Mouse (Mus musculus) midbrain, postnatal 0 days (tissue): ENCODE measurements around the gene Snx33. TPM values are rescaled to one million over a fixed set of nuclear protein-coding genes. Genes with fewer than 3 reads are reported as not detected.
"Not testable (repeated sequence)": the region's sequence is repeated elsewhere in the genome, so short reads cannot be mapped to it uniquely, and the experiment has no call there.

ENCODE experiments used
- ATAC-seq: fragments of 200-750 bp; cut with Nextera tagmentation; 2 replicates; pipeline ENCODE4 v1.8.0; 2017; ENCODE audit warnings: moderate number of reproducible peaks, mild to moderate bottlenecking, moderate TSS enrichment, moderate library complexity; ENCODE audit not compliant: low FRiP score
- DNase-seq: peaks from one replicate; pipeline ENCODE4 v3.0.0-alpha.2; 2015; ENCODE audit warnings: low spot score
- H3K27ac ChIP-seq: fragments of 300-500 bp; sonication (generic); 2 replicates; pipeline ENCODE4 v1.5.1; 2014; ENCODE audit warnings: low read depth, mild to moderate bottlenecking, low read length, mixed read lengths
- H3K27me3 ChIP-seq: fragments of 300-500 bp; sonication (generic); 2 replicates; pipeline ENCODE4 v1.6.1; 2014; ENCODE audit warnings: low read length, control low read depth, mixed read lengths; ENCODE audit not compliant: insufficient read depth
- H3K36me3 ChIP-seq: fragments of 300-500 bp; sonication (generic); 2 replicates; pipeline ENCODE4 v1.6.1; 2014; ENCODE audit warnings: low read length, control low read depth, mixed read lengths; ENCODE audit not compliant: insufficient read depth
- H3K4me1 ChIP-seq: fragments of 300-500 bp; sonication (generic); 2 replicates; pipeline ENCODE4 v1.6.1; 2014; ENCODE audit warnings: mild to moderate bottlenecking, control low read depth, antibody characterized with exemption, low read length, mixed read lengths; ENCODE audit not compliant: insufficient read depth
- H3K4me2 ChIP-seq: fragments of 300-500 bp; sonication (generic); 2 replicates; pipeline ENCODE4 v1.6.1; 2014; ENCODE audit warnings: low read depth, mild to moderate bottlenecking, low read length, mixed read lengths; ENCODE audit not compliant: poor library complexity, severe bottlenecking
- H3K4me3 ChIP-seq: fragments of 300-500 bp; sonication (generic); 2 replicates; pipeline ENCODE4 v1.5.1; 2014; ENCODE audit warnings: low read depth, mild to moderate bottlenecking, low read length, moderate library complexity
- H3K9ac ChIP-seq: fragments of 300-500 bp; sonication (generic); replicated peaks from 2 replicates; pipeline ENCODE4 v1.6.1; 2014; ENCODE audit warnings: mild to moderate bottlenecking, low read length, moderate library complexity, mixed read lengths; ENCODE audit not compliant: poor library complexity, severe bottlenecking
- H3K9me3 ChIP-seq: fragments of 300-500 bp; sonication (generic); 2 replicates; pipeline ENCODE4 v1.6.1; 2016; ENCODE audit warnings: low read length, control low read depth
- CTCF ChIP-seq: IDR thresholded peaks from 2 replicates; pipeline ENCODE4 v1.5.1; 2016; ENCODE audit warnings: antibody characterized with exemption, mild to moderate bottlenecking
- WGBS: fragments of 180-500 bp; shearing (Covaris S2); extraction: QIAGEN DNeasy Blood & Tissue Kit; methylation state at CpG from one replicate; pipeline ENCODE4 v1.1.7; 2014; 5-methylcytosine and 5-hydroxymethylcytosine counted together
- polyA plus RNA-seq: library from polyadenylated mRNA; unstranded; fragments of >200 nt; fragmentation: Nextera tagmentation; extraction: Ambion mirVana; gene quantifications from 2 replicates; pipeline ENCODE4 v1.2.1, GENCODE M21; 2015
- total RNA-seq: library from RNA; depleted of rRNA; stranded (reverse); fragments of >200 nt; gene quantifications from 2 replicates; pipeline ENCODE4 v1.2.3, GENCODE M21; 2014

Gene Snx33
- total and polyA plus RNA-seq, 2 experiments from 2014 or later: 1.6 to 7.3 TPM

DNA sequence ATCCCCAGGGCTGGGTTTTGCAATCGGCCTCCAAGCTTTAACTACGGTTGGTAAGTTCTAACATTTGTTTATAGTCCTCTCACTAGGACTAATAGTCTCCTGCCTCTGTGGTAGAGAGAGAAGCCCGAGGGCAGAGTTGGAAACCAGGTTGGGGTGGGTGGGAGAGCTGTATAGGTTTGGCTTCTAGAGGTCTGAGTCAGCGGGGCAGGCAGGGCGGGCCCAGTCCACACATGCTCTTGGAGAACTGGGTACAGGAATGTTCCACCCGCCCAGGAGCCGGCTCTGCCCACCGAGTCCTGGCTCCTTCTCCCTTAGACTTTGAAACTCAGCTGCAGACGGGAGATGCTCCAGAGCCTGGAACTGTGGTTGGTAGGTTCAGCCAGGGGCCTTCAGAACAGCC, 14.2 kb downstream of the Snx33 start:
- Histone ChIP-seq H3K27me3 (no peaks in the 10 kb centered on the region), H3K36me3 (no peaks in the 10 kb centered on the region), H3K4me2 (no peak overlapping the region), H3K9me3 (no peaks in the 10 kb centered on the region), H3K9ac (no peak overlapping the region), H3K4me1 (no peaks in the 10 kb centered on the region), H3K4me3 (no peak overlapping the region), H3K27ac (no peak overlapping the region)
- ATAC-seq (no peak), DNase-seq (no peak)
- TF ChIP-seq CTCF: no peak
- WGBS: 91% methylated on average over 9 of the region's 9 CpGs

DNA sequence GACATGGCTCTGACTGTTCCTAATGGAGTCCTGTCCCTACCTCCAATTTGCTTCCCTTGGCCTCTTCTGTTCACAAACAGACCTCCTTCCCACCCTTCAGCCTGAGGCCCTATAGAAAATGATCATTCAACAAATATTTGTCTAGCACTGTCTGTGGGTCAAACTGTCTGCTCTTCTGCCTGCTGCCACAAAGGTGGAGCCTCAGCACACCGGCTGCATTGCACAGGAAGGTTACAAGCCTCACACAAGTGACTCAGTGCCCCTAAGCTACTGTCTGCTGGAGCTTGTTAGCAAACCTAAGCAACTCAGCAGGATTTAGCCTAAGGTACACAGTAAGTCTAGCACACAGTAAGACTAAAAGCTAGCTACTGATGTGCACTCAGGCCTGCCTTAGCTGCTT, 17.2 kb downstream of the Snx33 start:
- no peak for TF ChIP-seq CTCF
- Histone ChIP-seq H3K4me3 (no peak overlapping the region), H3K9ac (no peak overlapping the region), H3K4me1 (no peaks in the 10 kb centered on the region), H3K9me3 (no peaks in the 10 kb centered on the region), H3K27ac (no peak overlapping the region), H3K27me3 (no peaks in the 10 kb centered on the region), H3K4me2 (no peak overlapping the region), H3K36me3 (no peaks in the 10 kb centered on the region)
- 56% methylated on average over 1 of the region's 1 CpGs for WGBS
- DNase-seq (no peak), ATAC-seq (no peak)

DNA sequence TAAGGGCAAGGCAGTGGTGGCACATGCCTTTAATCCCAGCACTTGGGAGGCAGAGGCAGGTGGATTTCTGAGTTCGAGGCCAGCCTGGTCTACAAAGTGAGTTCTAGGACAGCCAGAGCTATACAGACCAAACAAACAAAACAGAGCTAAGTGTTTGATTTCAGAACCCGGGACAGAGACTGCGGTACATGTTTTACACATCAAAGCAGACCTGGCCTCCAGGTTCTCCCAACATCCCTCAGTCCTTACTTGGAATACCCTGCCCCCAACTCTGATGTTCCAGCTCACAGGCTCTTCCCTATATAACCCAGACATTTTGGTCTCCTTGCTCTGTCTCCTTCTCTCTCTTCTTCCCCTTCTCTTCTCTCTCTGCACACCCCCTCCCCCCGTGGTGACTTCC, 18.2 kb downstream of the Snx33 start:
- WGBS: 54% methylated on average over 4 of the region's 4 CpGs
- H3K9me3 ChIP-seq, H3K9ac ChIP-seq, H3K27ac ChIP-seq, ATAC-seq, H3K4me1 ChIP-seq, H3K36me3 ChIP-seq, H3K27me3 ChIP-seq, DNase-seq, H3K4me2 ChIP-seq, H3K4me3 ChIP-seq: not testable (repeated sequence)

DNA sequence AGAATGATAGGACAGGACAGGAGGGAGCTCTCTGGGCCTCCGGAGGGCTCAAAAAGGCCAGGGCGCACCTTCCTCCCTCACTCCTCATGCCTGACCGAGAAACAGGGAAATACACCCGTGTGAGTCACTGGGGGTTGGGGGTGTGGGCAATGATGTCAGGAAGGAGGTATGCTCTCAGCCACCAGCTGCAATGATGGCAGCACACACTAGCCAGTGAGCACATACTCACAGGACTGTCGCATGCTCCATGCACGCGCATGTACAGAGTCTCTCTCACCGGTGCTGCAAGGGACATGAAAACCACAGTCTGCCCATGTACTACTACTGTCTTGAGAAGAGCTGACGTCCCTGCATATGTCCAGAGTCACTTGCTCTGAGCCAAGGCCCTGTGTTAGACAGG, 20.6 kb downstream of the Snx33 start:
- no peak overlapping the region for H3K9ac ChIP-seq

DNA sequence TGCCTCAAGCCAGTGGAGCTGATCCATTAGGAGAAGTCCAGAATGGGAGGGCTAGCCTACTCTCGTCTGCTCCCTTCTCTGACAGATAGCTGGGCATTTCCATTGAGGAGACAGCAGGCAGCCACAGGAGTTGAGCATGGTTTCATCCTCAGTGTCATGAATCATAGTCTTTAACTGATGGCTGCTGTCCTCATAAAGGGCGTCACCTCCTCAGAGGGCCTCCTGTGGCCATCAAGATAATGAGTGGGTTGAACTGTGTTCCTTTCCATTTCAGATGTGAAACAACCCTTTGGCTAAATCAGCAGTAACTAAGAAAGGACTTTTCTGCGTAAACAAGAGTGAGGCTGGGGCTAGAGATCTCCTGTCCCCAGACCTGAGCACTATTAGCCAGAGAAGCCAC, 24.5 kb downstream of the Snx33 start:
- no peak overlapping the region for H3K27ac ChIP-seq
- DNase-seq: no peak
- no peaks in the 10 kb centered on the region for H3K4me1 ChIP-seq
- no peak for ATAC-seq
- no peaks in the 10 kb centered on the region for H3K36me3 ChIP-seq
- no peaks in the 10 kb centered on the region for H3K9me3 ChIP-seq
- 87% methylated on average over 3 of the region's 3 CpGs for WGBS
- TF ChIP-seq CTCF: no peak
- H3K9ac ChIP-seq: no peak overlapping the region
- H3K27me3 ChIP-seq: no peaks in the 10 kb centered on the region
- H3K4me2 ChIP-seq: no peak overlapping the region
- H3K4me3 ChIP-seq: no peak overlapping the region

More for the DNA sequence above, 20.6 kb downstream of the Snx33 start:
- no peaks in the 10 kb centered on the region for H3K9me3 ChIP-seq
- no peaks in the 10 kb centered on the region for H3K27me3 ChIP-seq
- H3K4me1 ChIP-seq: no peaks in the 10 kb centered on the region
- ATAC-seq: no peak
- no peak overlapping the region for H3K4me2 ChIP-seq
- H3K27ac ChIP-seq: no peak overlapping the region
- TF ChIP-seq CTCF: no peak
- no peak for DNase-seq
- 89% methylated on average over 9 of the region's 9 CpGs for WGBS
- no peaks in the 10 kb centered on the region for H3K36me3 ChIP-seq
- no peak overlapping the region for H3K4me3 ChIP-seq

DNA sequence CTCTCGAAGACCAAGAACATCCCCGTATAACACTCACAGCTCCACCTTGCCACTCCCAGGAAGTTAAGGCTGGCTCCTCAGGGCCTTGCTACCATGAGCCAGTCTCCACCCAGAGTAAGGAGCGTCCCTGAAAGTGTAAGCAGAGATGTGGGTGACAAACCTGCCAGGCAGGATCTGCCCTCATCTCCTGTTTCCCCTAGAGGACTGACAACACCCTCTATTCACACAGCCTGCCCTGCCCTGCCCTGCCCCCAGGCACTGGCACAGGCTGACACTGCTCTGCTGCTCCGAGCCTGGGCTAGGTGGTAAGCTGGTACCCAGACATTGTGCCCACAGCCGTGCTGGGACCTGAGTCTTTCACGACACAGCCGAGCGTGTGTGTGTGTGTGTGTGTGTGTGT, 27.0 kb downstream of the Snx33 start:
- 73% methylated on average over 8 of the region's 8 CpGs for WGBS
- no peak for ATAC-seq
- Histone ChIP-seq H3K4me3 (no peak overlapping the region), H3K9me3 (no peaks in the 10 kb centered on the region), H3K9ac (no peak overlapping the region), H3K4me2 (no peak overlapping the region), H3K27ac (no peak overlapping the region), H3K36me3 (no peaks in the 10 kb centered on the region), H3K4me1 (no peaks in the 10 kb centered on the region), H3K27me3 (no peaks in the 10 kb centered on the region)
- no peak for TF ChIP-seq CTCF
- DNase-seq: no peak

- H3K36me3 ChIP-seq: no peaks in the 10 kb centered on the region
- H3K4me1 ChIP-seq: no peaks in the 10 kb centered on the region
- no peak for DNase-seq
- TF ChIP-seq CTCF: no peak
- no peak overlapping the region for H3K4me2 ChIP-seq
- no peak overlapping the region for H3K9ac ChIP-seq
- H3K27me3 ChIP-seq: no peaks in the 10 kb centered on the region
- WGBS: 69% methylated on average over 9 of the region's 9 CpGs
- no peak for ATAC-seq
- no peaks in the 10 kb centered on the region for H3K9me3 ChIP-seq
- no peak overlapping the region for H3K27ac ChIP-seq
- no peak overlapping the region for H3K4me3 ChIP-seq
Measured at GRCm38 (mm10) chr9:56900571-56900970, 27.6 kb downstream of the Snx33 start.
